Mouse (Mus musculus): ENCODE data around the gene Btg1. TPM values are rescaled to one million over a fixed set of nuclear protein-coding genes. Genes with fewer than 3 reads are reported as not detected.

Gene Btg1
- total RNA-seq, 2 experiments from 2014 or later, result 35.2 to 36.4 TPM

DNA sequence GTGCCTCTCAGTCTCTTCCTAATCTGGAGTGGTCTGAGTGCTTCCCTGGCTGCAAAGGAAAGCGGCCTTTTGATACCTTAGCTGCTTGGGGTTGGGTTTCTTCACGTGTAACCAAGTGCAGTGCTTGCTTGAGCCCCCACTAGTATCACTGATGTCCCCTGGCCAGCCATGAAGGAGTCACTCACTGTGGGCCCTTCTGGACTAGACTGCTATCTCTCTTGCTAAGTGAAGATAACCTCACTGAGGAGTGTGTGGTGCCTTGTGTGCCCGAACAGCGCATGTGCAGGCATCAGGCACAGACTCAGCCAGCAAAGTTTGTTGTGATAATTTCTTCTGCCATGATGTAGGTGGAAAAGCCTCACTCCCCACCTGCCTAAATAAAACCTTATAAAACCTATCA lies 8.9 kb downstream of the Btg1 start:
- H3K27ac ChIP-seq, result no peak overlapping the region
- DNase-seq (ENCODE audit: extremely low spot score in 1 of 2, low spot score in 2 of 2), result no peak
- H3K4me3 ChIP-seq, result no peak overlapping the region
- no peak for TF ChIP-seq CTCF (IDR thresholded peaks at IDR 0.05)
- intact Hi-C loops (cut with DNase I), result no loop called here

- intact Hi-C loops (cut with DNase I), result no loop called here
- TF ChIP-seq CTCF (IDR thresholded peaks at IDR 0.05), result no peak
Observed at GRCm38 (mm10) chr10:96626120-96626750, 9.4 kb downstream of the Btg1 start.

GRCm38 (mm10) chr10:96627332-96627731 lies 10.5 kb downstream of the Btg1 start:
- intact Hi-C loops (cut with DNase I), result no loop called here
- DNase-seq (ENCODE audit: extremely low spot score in 1 of 2, low spot score in 2 of 2), result no peak
- Histone ChIP-seq H3K27ac (no peak overlapping the region), H3K4me3 (no peak overlapping the region)
- no peak for TF ChIP-seq CTCF (IDR thresholded peaks at IDR 0.05)

More at GRCm38 (mm10) chr10:96626120-96626750, 9.4 kb downstream of the Btg1 start:
- Histone ChIP-seq H3K4me3 (no peak overlapping the region), H3K27ac (no peak overlapping the region)
- DNase-seq (ENCODE audit: extremely low spot score in 1 of 2, low spot score in 2 of 2), result no peak

DNA sequence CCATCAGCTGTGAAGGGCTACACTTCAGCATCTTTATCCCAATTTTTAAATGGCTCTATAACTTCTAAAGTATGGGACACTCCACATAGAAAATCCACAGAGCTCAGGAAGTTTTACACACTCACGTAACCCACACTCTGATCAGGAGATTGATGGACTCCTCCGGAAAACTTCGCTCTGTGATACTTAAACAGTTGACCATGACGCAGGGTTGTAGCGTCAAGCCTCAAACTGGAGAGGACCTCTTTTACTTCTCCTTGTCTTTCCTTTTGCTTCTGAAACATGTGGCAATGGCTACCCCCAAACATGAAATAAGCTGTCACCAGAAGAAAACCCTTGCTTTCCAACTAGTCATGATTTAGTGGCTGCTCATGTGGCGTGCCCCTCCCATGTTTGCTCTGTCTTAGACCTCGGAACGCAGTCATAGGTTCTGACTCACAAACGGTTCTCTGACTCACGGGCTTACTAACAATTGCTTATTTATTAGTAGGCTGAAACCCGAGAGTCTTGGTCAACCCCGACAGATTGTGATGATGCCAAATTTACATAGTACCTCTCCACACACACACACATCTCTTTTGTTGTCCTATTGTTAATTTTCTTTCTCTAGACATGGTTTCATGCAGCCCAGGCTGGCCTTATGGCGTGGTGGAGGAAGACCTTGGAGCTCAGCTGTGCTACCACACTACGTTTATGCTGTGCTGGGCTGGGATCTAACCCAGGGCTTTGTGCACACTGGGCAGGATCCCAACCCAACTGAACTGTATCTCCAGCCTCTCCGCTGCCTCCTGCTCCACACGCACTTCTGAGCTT lies 11.5 kb downstream of the Btg1 start:
- no peak for DNase-seq (ENCODE audit: extremely low spot score in 1 of 2, low spot score in 2 of 2)
- Histone ChIP-seq H3K27ac (no peak overlapping the region), H3K4me3 (no peak overlapping the region)
- no peak for TF ChIP-seq CTCF (IDR thresholded peaks at IDR 0.05)
- intact Hi-C loops (cut with DNase I), result no loop called here

- no peak overlapping the region for H3K4me3 ChIP-seq
Observed at GRCm38 (mm10) chr10:96628913-96629199, 12.1 kb downstream of the Btg1 start.

DNA sequence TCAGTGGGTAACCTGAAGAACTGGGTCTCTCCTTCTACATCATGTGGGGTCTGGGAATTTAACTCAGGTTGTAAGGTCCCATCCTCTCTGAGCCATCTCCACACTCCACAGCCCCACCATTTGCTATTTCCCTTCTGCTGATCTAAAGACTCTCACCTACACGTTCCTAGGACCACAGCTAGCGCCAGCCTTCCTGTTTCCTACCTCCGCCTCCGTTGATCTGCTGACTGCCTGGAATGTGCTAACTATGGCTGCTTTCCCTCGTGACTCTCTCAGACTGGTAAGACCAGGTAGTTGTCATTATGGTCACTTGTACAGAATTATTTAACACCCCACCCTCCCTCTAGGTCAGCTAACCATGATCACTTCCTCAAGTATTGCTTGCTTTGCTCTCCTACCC lies 13.3 kb downstream of the Btg1 start:
- Histone ChIP-seq H3K4me3 (no peak overlapping the region), H3K27ac (no peak overlapping the region)
- DNase-seq (ENCODE audit: extremely low spot score in 1 of 2, low spot score in 2 of 2), result no peak
- TF ChIP-seq CTCF (IDR thresholded peaks at IDR 0.05), result no peak
- intact Hi-C loops (cut with DNase I), result no loop called here

More at GRCm38 (mm10) chr10:96628913-96629199, 12.1 kb downstream of the Btg1 start:
- H3K27ac ChIP-seq, result no peak overlapping the region
- DNase-seq (ENCODE audit: extremely low spot score in 1 of 2, low spot score in 2 of 2), result no peak
- intact Hi-C loops (cut with DNase I), result no loop called here
- no peak for TF ChIP-seq CTCF (IDR thresholded peaks at IDR 0.05)

- Histone ChIP-seq H3K27ac (no peak overlapping the region), H3K4me3 (no peak overlapping the region)
- intact Hi-C loops (cut with DNase I), result no loop called here
- no peak for TF ChIP-seq CTCF (IDR thresholded peaks at IDR 0.05)
- DNase-seq (ENCODE audit: extremely low spot score in 1 of 2, low spot score in 2 of 2), result no peak
Observed at GRCm38 (mm10) chr10:96631066-96631711, 14.4 kb downstream of the Btg1 start.

DNA sequence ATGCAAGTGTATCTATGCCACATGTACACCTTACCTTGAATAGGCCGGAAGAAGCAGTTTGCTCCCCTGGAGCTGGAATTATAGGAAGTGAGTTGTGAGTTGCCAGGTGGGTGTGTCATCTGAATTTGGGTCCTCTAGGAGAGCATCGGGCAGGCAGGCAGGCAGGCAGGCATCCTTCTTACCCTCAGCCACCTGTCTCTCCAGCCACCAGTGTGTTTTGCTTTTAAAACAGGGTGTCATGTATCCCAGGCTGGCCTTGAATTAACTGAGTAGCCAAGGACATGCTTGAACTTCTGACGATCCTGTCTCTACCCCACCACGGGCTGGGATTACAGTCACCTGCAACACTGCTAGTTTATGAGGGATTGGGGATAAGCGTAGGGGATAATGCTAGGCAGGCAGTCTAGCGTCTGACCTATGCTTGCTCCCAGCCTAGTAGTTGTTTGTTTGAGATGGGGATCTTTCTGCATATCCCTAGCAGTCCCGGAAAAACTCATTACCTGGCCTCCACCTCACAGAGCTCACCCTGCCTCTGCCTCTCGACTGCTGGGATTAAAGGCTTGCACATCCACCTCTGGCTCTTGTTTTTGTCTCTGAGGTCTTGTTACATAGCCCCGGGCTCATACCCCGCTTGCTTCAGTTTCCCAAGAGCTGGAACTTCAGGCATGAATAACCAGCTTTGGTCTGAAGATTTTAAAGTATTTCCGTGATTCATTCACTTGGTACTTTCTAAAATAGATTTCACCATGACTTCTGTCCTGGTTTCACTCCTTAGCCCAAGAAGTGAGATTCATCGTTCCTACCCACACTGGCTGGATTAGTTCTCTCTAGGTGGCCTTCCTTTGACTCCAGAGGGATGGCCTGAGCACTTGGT lies 15.7 kb downstream of the Btg1 start:
- Histone ChIP-seq H3K27ac (no peak overlapping the region), H3K4me3 (no peak overlapping the region)
- intact Hi-C loops (cut with DNase I), result no loop called here
- DNase-seq (ENCODE audit: extremely low spot score in 1 of 2, low spot score in 2 of 2), result no peak
- TF ChIP-seq CTCF (IDR thresholded peaks at IDR 0.05), result no peak

DNA sequence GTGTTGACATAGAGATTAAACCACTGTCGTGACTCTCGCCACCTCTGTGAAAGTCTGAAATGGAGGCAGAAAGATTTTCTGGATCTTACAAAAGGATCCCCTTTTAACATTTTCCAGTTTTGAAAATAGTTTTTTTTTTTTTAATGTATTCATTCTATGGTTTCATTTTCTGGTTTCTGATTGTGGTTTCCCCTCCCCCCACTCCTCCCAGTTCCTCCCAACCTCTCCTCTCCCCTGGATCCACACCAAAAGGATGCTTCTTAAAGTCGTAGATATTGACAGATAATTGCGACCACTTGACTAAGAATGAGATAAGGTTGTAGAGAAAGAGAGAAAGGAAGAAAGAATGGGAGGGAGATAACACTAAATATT lies 16.3 kb downstream of the Btg1 start:
- Histone ChIP-seq H3K27ac (no peak overlapping the region), H3K4me3 (no peak overlapping the region)
- DNase-seq (ENCODE audit: extremely low spot score in 1 of 2, low spot score in 2 of 2), result no peak
- no peak for TF ChIP-seq CTCF (IDR thresholded peaks at IDR 0.05)
- intact Hi-C loops (cut with DNase I), result no loop called here

DNA sequence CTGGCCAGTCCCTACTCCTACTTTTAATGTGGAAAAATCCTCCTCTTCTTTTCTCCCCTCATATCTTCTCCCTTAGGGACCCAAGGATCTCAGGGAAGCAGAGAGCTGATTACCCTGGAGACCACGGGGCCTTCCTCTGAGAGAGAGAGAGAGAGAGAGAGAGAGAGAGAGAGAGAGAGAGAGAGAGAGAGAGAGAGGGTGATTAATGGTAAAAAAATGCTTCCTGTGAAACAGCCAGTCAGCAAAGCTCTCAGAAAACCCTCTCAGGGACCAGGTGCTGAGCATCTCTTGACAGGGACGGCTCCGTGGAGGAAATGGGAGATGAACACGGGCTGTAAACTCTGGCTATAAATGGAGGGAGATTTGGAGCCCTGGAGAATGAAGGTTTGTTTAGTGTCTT lies 18.7 kb downstream of the Btg1 start:
- no peak for TF ChIP-seq CTCF (IDR thresholded peaks at IDR 0.05)
- H3K4me3 ChIP-seq, result no peak overlapping the region
- intact Hi-C loops (cut with DNase I), result no loop called here
- no peak for DNase-seq (ENCODE audit: extremely low spot score in 1 of 2, low spot score in 2 of 2)
- no peak overlapping the region for H3K27ac ChIP-seq

GRCm38 (mm10) chr10:96638477-96638876 lies 21.7 kb downstream of the Btg1 start:
- no peak overlapping the region for H3K4me3 ChIP-seq
- no peak overlapping the region for H3K27ac ChIP-seq
- no peak for DNase-seq (ENCODE audit: extremely low spot score in 1 of 2, low spot score in 2 of 2)
- no peak for TF ChIP-seq CTCF (IDR thresholded peaks at IDR 0.05)
- intact Hi-C loops (cut with DNase I), result no loop called here

GRCm38 (mm10) chr10:96642014-96642413 lies 25.2 kb downstream of the Btg1 start:
- Histone ChIP-seq H3K27ac (no peak overlapping the region), H3K4me3 (no peak overlapping the region)
- no peak for TF ChIP-seq CTCF (IDR thresholded peaks at IDR 0.05)
- DNase-seq (ENCODE audit: extremely low spot score in 1 of 2, low spot score in 2 of 2), result no peak
- intact Hi-C loops (cut with DNase I), result no loop called here

Measured in left cerebral cortex, adult 2 months (tissue).